Mouse (Mus musculus): ENCODE data around the gene Olfr263. TPM values are rescaled to one million over a fixed set of nuclear protein-coding genes. Genes with fewer than 3 reads are reported as not detected.
A peak's percentile ranks its signal among the peaks of the same experiment; 100 is the strongest.
"Not testable (repeated sequence)": the region's sequence is repeated elsewhere in the genome, so short reads cannot be mapped to it uniquely, and the experiment has no call there.

Olfr263 gene
- polyA plus RNA-seq (2015; fragmentation: Nextera tagmentation; extraction: Ambion mirVana) = not detected in 2 replicates

DNA sequence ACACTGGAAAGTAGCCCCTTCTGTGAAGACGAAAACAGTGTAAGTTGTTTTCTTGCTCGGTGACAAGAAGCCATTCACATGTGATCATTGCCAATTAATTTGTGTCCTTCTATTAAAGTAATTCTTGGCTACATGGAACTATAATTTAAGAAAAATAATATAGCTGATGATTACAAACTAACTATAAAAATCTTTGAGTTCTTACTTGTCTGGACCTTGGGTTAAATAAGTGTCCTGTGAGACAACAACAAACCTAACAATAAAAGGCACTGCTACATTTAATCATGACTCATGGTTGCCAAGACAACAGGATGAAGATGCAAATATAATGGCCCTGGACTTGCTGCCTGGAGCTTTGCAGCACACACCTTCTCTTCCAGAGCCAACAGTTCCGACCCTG, at the start of gene Olfr263:
TSS of gene Olfr263 (plus strand) at position 301 of the 400 bp plus-strand sequence.
- H3K4me1 ChIP-seq (replicated peaks); H3K36me3 ChIP-seq (replicated peaks); H3K4me3 ChIP-seq (replicated peaks); H3K27me3 ChIP-seq; H3K9ac ChIP-seq; H3K27ac ChIP-seq (replicated peaks); ATAC-seq (ENCODE audit: insufficient read depth); H3K9me3 ChIP-seq (replicated peaks); H3K4me2 ChIP-seq: not testable (repeated sequence)
- 60% methylated on average over 3 of the region's 3 CpGs for WGBS (ENCODE audit: insufficient replicate concordance)

DNA sequence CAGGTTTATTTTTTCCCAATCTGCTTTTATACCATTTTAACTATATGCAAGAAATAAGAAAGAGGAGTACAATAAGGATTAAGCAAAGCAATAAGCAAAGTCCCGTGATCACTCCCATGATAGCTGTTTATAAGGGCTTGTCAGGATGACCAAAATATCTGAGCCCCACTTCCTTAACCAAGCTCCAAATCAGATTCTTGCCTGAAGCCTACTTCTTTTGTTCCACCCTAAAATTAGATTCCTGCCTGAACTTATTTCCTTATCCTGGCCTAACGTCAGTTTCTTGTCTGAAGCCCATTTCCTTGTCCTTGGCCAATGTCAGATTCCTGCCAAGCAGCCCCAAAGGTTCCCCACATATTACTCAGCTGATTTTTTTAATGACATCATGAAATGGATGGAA, 46.8 kb upstream of the Olfr263 start:
- H3K4me1 ChIP-seq (replicated peaks) = no peaks in the 10 kb centered on the region
- H3K4me3 ChIP-seq (replicated peaks) = no peak overlapping the region
- H3K27me3 ChIP-seq = no peaks in the 10 kb centered on the region
- H3K4me2 ChIP-seq = no peak overlapping the region
- no peaks in the 10 kb centered on the region for H3K9me3 ChIP-seq (replicated peaks)
- WGBS (ENCODE audit: insufficient replicate concordance) = 37% methylated on average over 2 of the region's 2 CpGs
- no peak for ATAC-seq (ENCODE audit: insufficient read depth)
- no peaks in the 10 kb centered on the region for H3K36me3 ChIP-seq (replicated peaks)
- no peak overlapping the region for H3K9ac ChIP-seq
- no peak overlapping the region for H3K27ac ChIP-seq (replicated peaks)

DNA sequence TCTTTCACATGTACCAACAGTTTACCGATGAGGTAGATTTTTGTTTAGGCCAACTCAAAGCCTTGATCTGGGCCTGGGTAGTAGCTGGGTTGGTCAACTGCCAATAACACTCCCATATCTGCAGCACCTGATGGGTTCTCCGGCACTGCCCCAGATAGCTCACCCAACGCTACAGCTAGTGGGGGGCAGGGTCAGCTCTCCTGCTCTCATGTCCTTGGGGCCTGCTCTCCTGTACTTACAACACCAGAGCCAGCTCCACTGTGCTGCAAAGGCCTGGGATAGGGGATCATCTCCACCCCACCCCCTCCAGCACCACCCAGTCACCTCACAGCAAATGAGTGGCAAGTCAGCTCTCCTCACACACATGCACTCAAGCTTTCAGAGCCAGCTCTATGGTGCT, 19.7 kb upstream of the Olfr263 start:
- no peak overlapping the region for H3K9ac ChIP-seq
- no peaks in the 10 kb centered on the region for H3K36me3 ChIP-seq (replicated peaks)
- no peak for ATAC-seq (ENCODE audit: insufficient read depth)
- H3K4me1 ChIP-seq (replicated peaks) = no peaks in the 10 kb centered on the region
- no peaks in the 10 kb centered on the region for H3K27me3 ChIP-seq
- H3K27ac ChIP-seq (replicated peaks) = no peak overlapping the region
- 77% methylated on average over 3 of the region's 3 CpGs for WGBS (ENCODE audit: insufficient replicate concordance)
- no peak overlapping the region for H3K4me2 ChIP-seq
- no peak overlapping the region for H3K4me3 ChIP-seq (replicated peaks)
- H3K9me3 ChIP-seq (replicated peaks) = no peaks in the 10 kb centered on the region

DNA sequence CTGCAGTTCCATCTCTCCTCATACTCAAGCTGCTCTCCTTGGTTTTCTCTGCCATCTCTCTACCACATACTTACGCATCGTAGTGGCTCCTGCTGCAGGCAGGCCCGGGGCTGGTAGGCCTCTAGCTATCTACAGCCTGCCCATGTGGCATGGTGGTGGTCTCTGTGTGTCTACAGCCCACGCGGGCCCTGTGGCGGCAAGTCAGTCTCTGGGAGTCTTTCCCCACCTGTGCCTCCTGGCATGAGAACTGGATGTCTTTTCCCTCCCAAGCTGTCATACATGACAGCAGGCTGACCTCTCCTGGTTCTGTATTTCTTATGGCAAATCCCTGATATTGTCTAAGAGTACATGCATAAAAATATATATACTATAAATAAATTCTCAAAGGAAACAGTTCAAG, 19.0 kb upstream of the Olfr263 start:
- Histone ChIP-seq H3K4me2 (no peak overlapping the region), H3K9me3 (replicated peaks) (no peaks in the 10 kb centered on the region), H3K36me3 (replicated peaks) (no peaks in the 10 kb centered on the region), H3K9ac (no peak overlapping the region), H3K4me3 (replicated peaks) (no peak overlapping the region), H3K4me1 (replicated peaks) (no peaks in the 10 kb centered on the region), H3K27me3 (no peaks in the 10 kb centered on the region), H3K27ac (replicated peaks) (no peak overlapping the region)
- 75% methylated on average over 6 of the region's 6 CpGs for WGBS (ENCODE audit: insufficient replicate concordance)
- no peak for ATAC-seq (ENCODE audit: insufficient read depth)

DNA sequence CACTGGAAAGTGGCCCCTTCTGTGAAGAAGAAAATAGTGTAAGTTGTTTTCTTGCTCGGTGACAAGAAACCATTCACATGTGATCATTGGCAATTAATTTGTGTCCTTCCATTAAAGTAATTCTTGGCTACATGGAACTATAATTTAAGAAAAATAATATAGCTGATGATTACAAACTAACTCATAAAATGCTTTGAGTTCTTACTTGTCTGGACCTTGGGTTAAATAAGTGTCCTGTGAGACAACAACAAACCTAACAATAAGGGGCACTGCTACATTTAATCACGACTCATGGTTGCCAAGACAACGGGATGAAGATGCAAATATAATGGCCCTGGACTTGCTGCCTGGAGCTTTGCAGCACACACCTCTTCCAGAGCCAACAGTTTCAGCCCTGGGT, 18.3 kb upstream of the Olfr263 start, which contains the start of gene Olfr1369-ps1:
TSS of gene Olfr1369-ps1 (plus strand) at position 301 of the 400 bp plus-strand sequence.
- not testable (repeated sequence) for H3K27me3 ChIP-seq
- 56% methylated on average over 3 of the region's 3 CpGs for WGBS (ENCODE audit: insufficient replicate concordance)

DNA sequence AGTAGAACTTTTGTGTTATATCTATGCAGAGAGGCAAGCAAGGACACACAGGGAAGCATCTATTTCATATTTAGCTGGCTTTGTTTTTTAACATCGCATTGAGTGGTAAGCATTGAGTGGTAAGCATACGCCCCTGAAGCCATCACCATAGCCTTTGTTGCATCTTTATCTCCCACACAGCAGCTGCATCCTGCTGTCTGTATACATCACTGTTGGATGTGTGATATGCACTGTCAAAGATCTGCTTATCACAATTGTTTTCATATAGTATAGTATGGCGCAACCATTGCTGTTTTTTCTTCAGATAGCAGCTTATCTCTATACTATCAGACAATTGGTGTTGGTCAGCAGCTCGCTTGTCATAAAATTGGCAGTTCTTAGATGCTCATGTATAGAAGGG, 15.3 kb upstream of the Olfr263 start:
- H3K4me2 ChIP-seq = no peak overlapping the region
- ATAC-seq (ENCODE audit: insufficient read depth) = peak; percentile 47
- H3K27ac ChIP-seq (replicated peaks) = no peak overlapping the region
- H3K27me3 ChIP-seq = no peaks in the 10 kb centered on the region
- no peaks in the 10 kb centered on the region for H3K36me3 ChIP-seq (replicated peaks)
- H3K9ac ChIP-seq = no peak overlapping the region
- H3K4me1 ChIP-seq (replicated peaks) = no peaks in the 10 kb centered on the region
- H3K9me3 ChIP-seq (replicated peaks) = no peaks in the 10 kb centered on the region
- WGBS (ENCODE audit: insufficient replicate concordance) = 27% methylated on average over 4 of the region's 4 CpGs
- no peak overlapping the region for H3K4me3 ChIP-seq (replicated peaks)

More for the DNA sequence above, 18.3 kb upstream of the Olfr263 start, which contains the start of gene Olfr1369-ps1:
- not testable (repeated sequence) for H3K4me2 ChIP-seq; H3K36me3 ChIP-seq (replicated peaks); H3K9me3 ChIP-seq (replicated peaks); H3K4me1 ChIP-seq (replicated peaks); H3K9ac ChIP-seq; H3K27ac ChIP-seq (replicated peaks); H3K4me3 ChIP-seq (replicated peaks); ATAC-seq (ENCODE audit: insufficient read depth)

DNA sequence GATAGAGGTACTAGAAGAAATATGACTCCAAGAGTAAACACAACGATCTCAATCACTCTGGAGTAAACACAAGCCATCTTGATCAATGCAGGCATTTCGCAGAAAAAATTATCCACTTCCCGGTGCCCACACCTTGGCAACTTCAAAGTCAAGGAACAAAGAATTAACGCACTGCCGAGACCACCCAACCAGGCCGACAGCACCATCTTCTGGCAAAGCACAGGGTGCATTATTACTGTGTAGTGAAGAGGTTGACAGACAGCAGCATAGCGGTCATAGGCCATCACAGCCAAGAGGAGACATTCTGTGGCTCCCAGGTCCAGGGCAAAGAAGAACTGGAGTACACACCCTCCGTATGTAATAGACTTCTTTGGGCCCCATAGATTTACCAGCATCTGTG, 13.0 kb downstream of the Olfr263 start:
- Histone ChIP-seq H3K27me3 (no peaks in the 10 kb centered on the region), H3K27ac (replicated peaks) (no peak overlapping the region), H3K4me1 (replicated peaks) (no peaks in the 10 kb centered on the region), H3K9ac (no peak overlapping the region), H3K36me3 (replicated peaks) (no peaks in the 10 kb centered on the region), H3K4me2 (no peak overlapping the region), H3K9me3 (replicated peaks) (no peaks in the 10 kb centered on the region), H3K4me3 (replicated peaks) (no peak overlapping the region)
- no peak for ATAC-seq (ENCODE audit: insufficient read depth)
- 31% methylated on average over 8 of the region's 8 CpGs for WGBS (ENCODE audit: insufficient replicate concordance)

DNA sequence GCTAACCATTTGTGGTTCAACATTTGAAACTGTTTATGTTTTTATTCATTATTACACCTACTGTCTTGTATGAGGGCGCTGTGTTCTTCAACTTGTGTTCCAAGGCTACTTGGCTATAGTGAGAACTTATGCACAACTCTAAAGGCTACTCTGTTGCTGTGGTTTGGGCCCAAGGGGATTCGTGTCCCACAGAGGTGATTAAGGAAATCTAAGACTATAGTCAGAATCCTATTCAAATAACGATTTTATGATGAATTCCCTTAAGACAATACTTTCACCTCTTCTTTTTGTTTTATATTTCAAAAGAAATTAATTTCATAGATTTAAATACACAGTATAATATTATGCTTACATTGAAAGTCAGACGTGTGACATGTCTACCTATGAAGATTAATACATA, 16.3 kb downstream of the Olfr263 start, which contains the start of gene Olfr1368:
TSS of gene Olfr1368 (minus strand) at position 101 of the 400 bp plus-strand sequence.
- 53% methylated on average over 4 of the region's 4 CpGs for WGBS (ENCODE audit: insufficient replicate concordance)

DNA sequence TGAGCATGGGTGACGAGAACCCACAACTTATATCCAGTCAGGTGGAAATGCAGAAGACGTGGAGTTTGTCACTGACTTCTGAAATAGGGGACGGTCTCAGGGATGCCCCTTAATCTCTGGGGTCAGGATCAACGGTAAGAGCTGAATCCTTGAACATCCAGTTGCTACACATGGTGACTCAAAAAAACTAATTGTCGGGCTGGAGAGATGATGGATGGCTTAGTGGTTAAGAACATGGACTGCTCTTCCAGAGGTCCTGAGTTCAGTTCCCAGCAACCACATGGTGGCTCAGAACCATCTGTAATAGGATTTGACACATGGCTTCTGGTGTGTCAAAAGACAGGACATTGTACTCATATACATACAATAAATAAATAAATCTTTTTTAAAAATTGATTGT, 26.4 kb downstream of the Olfr263 start:
- Histone ChIP-seq H3K4me3 (replicated peaks) (no peak overlapping the region), H3K27ac (replicated peaks) (no peak overlapping the region), H3K9ac (no peak overlapping the region), H3K27me3 (peaks cover 42% of the 10 kb centered on the region), H3K4me1 (replicated peaks) (peaks cover 22% of the 10 kb centered on the region), H3K9me3 (replicated peaks) (no peaks in the 10 kb centered on the region), H3K4me2 (no peak overlapping the region), H3K36me3 (replicated peaks) (no peaks in the 10 kb centered on the region)
- no peak for ATAC-seq (ENCODE audit: insufficient read depth)
- WGBS (ENCODE audit: insufficient replicate concordance) = 53% methylated on average over 5 of the region's 5 CpGs

More for the DNA sequence above, 16.3 kb downstream of the Olfr263 start, which contains the start of gene Olfr1368:
- H3K9me3 ChIP-seq (replicated peaks) = no peaks in the 10 kb centered on the region
- no peaks in the 10 kb centered on the region for H3K4me1 ChIP-seq (replicated peaks)
- H3K27ac ChIP-seq (replicated peaks) = no peak within 1 kb of the TSS
- no peak for ATAC-seq (ENCODE audit: insufficient read depth)
- H3K4me2 ChIP-seq = no peak within 1 kb of the TSS
- H3K4me3 ChIP-seq (replicated peaks) = no peak within 1 kb of the TSS
- H3K9ac ChIP-seq = no peak within 1 kb of the TSS
- 0 out of 2 replicates have a peak, but pooled peaks cover 8% of the 10 kb centered on the region for H3K27me3 ChIP-seq
- H3K36me3 ChIP-seq (replicated peaks) = no peaks in the 10 kb centered on the region

DNA sequence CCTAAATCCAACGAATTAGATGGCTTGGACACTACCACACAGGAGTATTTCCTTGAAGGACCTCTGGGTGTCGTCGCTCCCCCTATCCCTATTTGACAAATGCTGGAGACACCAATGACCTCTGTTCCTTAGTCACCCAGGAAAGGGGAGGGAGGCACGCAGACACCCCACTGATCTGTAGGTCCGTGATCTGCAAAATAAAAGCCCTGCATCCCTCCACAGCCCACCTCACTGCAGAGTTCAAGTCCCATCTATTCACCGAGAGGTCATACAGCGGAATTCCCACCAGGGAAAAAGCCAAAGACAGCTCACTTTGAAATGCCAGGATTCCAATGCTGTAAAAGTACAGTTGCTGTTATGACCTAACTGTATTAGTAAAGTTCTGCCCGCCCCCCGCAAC, 28.6 kb downstream of the Olfr263 start:
- H3K27me3 ChIP-seq = peaks cover 42% of the 10 kb centered on the region
- 11% methylated on average over 9 of the region's 9 CpGs for WGBS (ENCODE audit: insufficient replicate concordance)
- peak overlapping the region; percentile 81 for H3K4me2 ChIP-seq
- H3K27ac ChIP-seq (replicated peaks) = no peak overlapping the region
- no peak overlapping the region for H3K9ac ChIP-seq
- H3K36me3 ChIP-seq (replicated peaks) = no peaks in the 10 kb centered on the region
- peaks cover 29% of the 10 kb centered on the region for H3K4me1 ChIP-seq (replicated peaks)
- no peaks in the 10 kb centered on the region for H3K9me3 ChIP-seq (replicated peaks)
- no peak overlapping the region for H3K4me3 ChIP-seq (replicated peaks)
- no peak for ATAC-seq (ENCODE audit: insufficient read depth)

DNA sequence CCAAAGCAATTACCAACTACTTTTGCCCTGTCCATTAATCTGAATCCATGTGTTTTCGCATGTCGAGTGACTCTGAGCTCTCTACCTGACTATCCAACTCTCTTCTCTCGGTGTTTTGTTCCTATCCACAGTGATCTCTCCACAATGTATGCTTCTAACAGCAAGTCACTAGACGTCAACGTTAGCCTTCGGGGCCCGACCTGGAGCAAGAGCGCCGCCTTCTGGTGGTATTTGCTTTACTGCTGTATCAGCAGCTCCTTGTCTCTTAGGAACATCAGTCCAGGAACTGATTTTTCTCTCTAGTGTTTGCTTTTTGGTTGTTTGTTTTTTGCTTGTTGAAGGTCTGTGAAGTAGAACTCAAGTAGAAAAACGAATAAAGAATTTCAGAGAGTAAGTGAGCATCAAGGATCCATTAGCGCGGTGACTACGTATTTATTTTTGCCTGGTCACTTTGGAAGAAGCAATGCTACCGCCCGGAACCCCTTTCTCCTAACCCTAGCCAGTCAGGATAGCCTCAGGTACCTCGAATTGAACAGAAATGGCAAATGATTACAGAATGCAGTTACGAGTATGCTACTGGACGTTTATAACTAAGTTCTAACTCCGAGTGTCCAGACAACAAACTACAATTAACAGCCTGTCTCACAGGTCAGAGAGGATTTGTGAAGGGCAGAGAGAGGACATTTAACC, 29.5 kb downstream of the Olfr263 start:
- Histone ChIP-seq H3K9me3 (replicated peaks) (no peaks in the 10 kb centered on the region), H3K36me3 (replicated peaks) (no peaks in the 10 kb centered on the region), H3K4me3 (replicated peaks) (peak overlapping the region; percentile 70), H3K27me3 (peaks cover 42% of the 10 kb centered on the region), H3K9ac (peak overlapping the region; percentile 33), H3K4me2 (peak overlapping the region; percentile 81), H3K27ac (replicated peaks) (no peak overlapping the region), H3K4me1 (replicated peaks) (peaks cover 29% of the 10 kb centered on the region)
- under 1% methylated on average over 19 of the region's 19 CpGs for WGBS (ENCODE audit: insufficient replicate concordance)
- ATAC-seq (ENCODE audit: insufficient read depth) = no peak

DNA sequence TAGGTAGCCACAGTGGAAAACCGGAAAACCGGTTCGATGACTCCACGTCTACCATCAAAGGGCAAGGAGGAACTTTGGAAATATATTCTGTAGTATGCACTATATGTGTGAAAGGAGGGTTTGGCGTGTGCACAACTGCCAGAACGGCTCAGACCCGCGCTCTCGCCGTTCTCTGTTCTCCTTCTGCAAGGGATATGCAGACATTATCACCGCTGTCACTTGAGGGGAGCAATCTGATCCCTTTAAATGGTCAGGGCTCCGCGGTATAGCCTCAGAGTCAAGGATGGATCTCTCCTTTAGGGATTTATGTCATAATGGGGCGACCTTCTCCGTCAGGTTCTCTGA, 30.0 kb downstream of the Olfr263 start:
- H3K4me1 ChIP-seq (replicated peaks) = peaks cover 31% of the 10 kb centered on the region
- 0 out of 2 replicates have a peak, but pooled peaks have one; percentile 14 for ATAC-seq (ENCODE audit: insufficient read depth)
- under 1% methylated on average over 15 of the region's 15 CpGs for WGBS (ENCODE audit: insufficient replicate concordance)
- H3K9ac ChIP-seq = peak overlapping the region; percentile 33
- H3K36me3 ChIP-seq (replicated peaks) = no peaks in the 10 kb centered on the region
- H3K4me2 ChIP-seq = peak overlapping the region; percentile 81
- no peaks in the 10 kb centered on the region for H3K9me3 ChIP-seq (replicated peaks)
- H3K4me3 ChIP-seq (replicated peaks) = peak overlapping the region; percentile 70
- H3K27ac ChIP-seq (replicated peaks) = no peak overlapping the region
- H3K27me3 ChIP-seq = peaks cover 42% of the 10 kb centered on the region
